ENCODE assay signal across 10 mouse cellular contexts in genomic region chr7:100879595-100879994, GRCm38 (mm10). TPM values are rescaled to one million over a fixed set of nuclear protein-coding genes. Genes with fewer than 3 reads are reported as not detected.
DNase-seq lines count a peak whose midpoint lies in the region; ATAC-seq and TF ChIP-seq lines count a peak whose summit lies in the region.
"Had no signal": no experiment of that assay in that cellular context is flagged by ENCODE, and none has a peak within 500 bp of the region (broad histone marks: within the 10 kb centered on the region; RNA-seq: fewer than 3 reads in every experiment).

No protein-coding gene starts in this region.

- 12% methylated on average over 20 of the region's 20 CpGs for WGBS in forebrain, embryonic 14.5 days
- WGBS in intestine, embryonic 16.5 days: 26% methylated on average over 20 of the region's 20 CpGs
- WGBS in olfactory bulb, adult 2 months: 27% methylated on average over 20 of the region's 20 CpGs

- H3K27ac ChIP-seq in left cerebral cortex, adult 2 months: no peak overlapping the region
- no peak overlapping the region for H3K27ac ChIP-seq in forebrain, embryonic 14.5 days (ENCODE audit: low read depth, low read length)
- H3K27ac ChIP-seq in intestine, embryonic 16.5 days (ENCODE audit: low read length): no peak overlapping the region
- H3K27ac ChIP-seq in olfactory bulb, adult 2 months (ENCODE audit: insufficient read depth, low read depth, low read length): no peak overlapping the region
- H3K27ac ChIP-seq: embryonic facial prominence, embryonic 13.5 days had no signal

- peaks cover 83% of the 10 kb centered on the region for H3K36me3 ChIP-seq in forebrain, embryonic 14.5 days (ENCODE audit: control insufficient read depth, insufficient read depth, low read length)
- peaks cover 36% of the 10 kb centered on the region for H3K36me3 ChIP-seq in intestine, embryonic 16.5 days (ENCODE audit: control insufficient read depth, insufficient read depth, low read length)

- intact Hi-C loops in left cerebral cortex, adult 2 months (cut with DNase I): no loop called here

- peak; percentile 58 for TF ChIP-seq CTCF in left cerebral cortex, adult 2 months (IDR thresholded peaks at IDR 0.05)
- peak; percentile 19; the same call in 1 of the 2 replicates for TF ChIP-seq CTCF in olfactory bulb, adult 2 months (IDR thresholded peaks at IDR 0.05; ENCODE audit: insufficient read depth, low read depth, low read length)

- DNase-seq in left cerebral cortex, adult 2 months (ENCODE audit: extremely low spot score in 1 of 2, low spot score in 2 of 2): peak; percentile 45 to 55
- no peak for DNase-seq in left cerebral cortex, adult 8-10 months (ENCODE audit: low spot score in 2 of 2)
- DNase-seq in adrenal gland, postnatal 36 days: peak; percentile 69 to 82
- peak; percentile 50 for DNase-seq in forebrain, embryonic 14.5 days (ENCODE audit: low spot score)
- peak; percentile 62 to 72 for DNase-seq in lung, adult 18-20 months
- DNase-seq in urinary bladder, adult 2 months (ENCODE audit: low spot score): peak; percentile 50

- H3K27me3 ChIP-seq in forebrain, embryonic 14.5 days (replicated peaks; ENCODE audit: control insufficient read depth, insufficient read depth, low read length): no peaks in the 10 kb centered on the region
- H3K27me3 ChIP-seq in intestine, embryonic 16.5 days (replicated peaks; ENCODE audit: control insufficient read depth, insufficient read depth, low read length): no peaks in the 10 kb centered on the region
- H3K27me3 ChIP-seq: embryonic facial prominence, embryonic 13.5 days had no signal

- H3K9ac ChIP-seq in forebrain, embryonic 14.5 days (ENCODE audit: low read length): no peak overlapping the region
- no peak overlapping the region for H3K9ac ChIP-seq in intestine, embryonic 16.5 days (ENCODE audit: low read depth, low read length)
- H3K9ac ChIP-seq: embryonic facial prominence, embryonic 13.5 days had no signal

- no peaks in the 10 kb centered on the region for H3K4me1 ChIP-seq in forebrain, embryonic 14.5 days (ENCODE audit: control insufficient read depth, insufficient read depth, low read length)
- peaks cover 7% of the 10 kb centered on the region for H3K4me1 ChIP-seq in intestine, embryonic 16.5 days (ENCODE audit: control insufficient read depth, insufficient read depth, low read length)
- peaks cover 16% of the 10 kb centered on the region for H3K4me1 ChIP-seq in olfactory bulb, adult 2 months (ENCODE audit: control insufficient read depth, insufficient read depth, low read length)
- H3K4me1 ChIP-seq: embryonic facial prominence, embryonic 13.5 days had no signal

- H3K4me2 ChIP-seq in forebrain, embryonic 14.5 days (ENCODE audit: low read length): no peak overlapping the region
- peak overlapping the region; percentile 41; the same call in 1 of the 2 replicates for H3K4me2 ChIP-seq in intestine, embryonic 16.5 days (ENCODE audit: low read depth, low read length)
- H3K4me2 ChIP-seq: embryonic facial prominence, embryonic 13.5 days had no signal

- no peak for TF ChIP-seq POLR2A in olfactory bulb, adult 2 months (IDR thresholded peaks at IDR 0.05; ENCODE audit: insufficient read depth, low read depth, low read length)

- H3K4me3 ChIP-seq in left cerebral cortex, adult 2 months: no peak overlapping the region
- no peak overlapping the region for H3K4me3 ChIP-seq in forebrain, embryonic 14.5 days (ENCODE audit: low read depth, low read length)
- peak overlapping the region; percentile 14; the same call in 1 of the 2 replicates for H3K4me3 ChIP-seq in intestine, embryonic 16.5 days (ENCODE audit: low read length)
- no peak overlapping the region for H3K4me3 ChIP-seq in olfactory bulb, adult 2 months (ENCODE audit: insufficient read depth, low read depth, low read length)
- H3K4me3 ChIP-seq: embryonic facial prominence, embryonic 13.5 days had no signal

- ATAC-seq in forebrain, embryonic 14.5 days: 0 out of 2 replicates have a peak, but pooled peaks have one; percentile 5
- ATAC-seq in intestine, embryonic 16.5 days: peak; percentile 33; the same call in 1 of the 2 replicates

- no peaks in the 10 kb centered on the region for H3K9me3 ChIP-seq in forebrain, embryonic 14.5 days (replicated peaks; ENCODE audit: control insufficient read depth, low read length)
- H3K9me3 ChIP-seq in intestine, embryonic 16.5 days (ENCODE audit: control insufficient read depth, low read length): no peaks in the 10 kb centered on the region
- H3K9me3 ChIP-seq: embryonic facial prominence, embryonic 13.5 days had no signal

RNA-seq across cellular contexts. Expression of gene Relt, which starts 16.3 kb away (rescaled TPM):
- 10 to 100 TPM; 14.1 to 18.6 TPM for total RNA-seq in left cerebral cortex, adult 2 months (2021)
- 10 to 100 TPM; 16.7 to 18.9 (median 17.8) TPM for total RNA-seq in left cerebral cortex, adult 8-10 months (2022)
- 1 to 10 TPM; 1.6 to 4.2 TPM for total RNA-seq in adrenal gland, postnatal 36 days (2021)
- 2.6 TPM in 2 replicates for polyA plus RNA-seq in forebrain, embryonic 14.5 days (2014; fragmentation: Nextera tagmentation; extraction: Ambion mirVana)
- polyA plus RNA-seq in intestine, embryonic 16.5 days (2015; fragmentation: Nextera tagmentation; extraction: Ambion mirVana): 2.4 and 3.8 TPM in 2 replicates
- polyA plus RNA-seq in olfactory bulb, adult 2 months (2012; ENCODE audit: insufficient read depth, insufficient read length, low replicate concordance, missing spikeins): not detected in 2 replicates
- polyA plus RNA-seq in urinary bladder, adult 2 months (2012; rRNA removed): 2.2 TPM in 2 replicates

RNA-seq across cellular contexts. Expression of gene Arhgef17, which starts 52.3 kb away (rescaled TPM):
- total RNA-seq in left cerebral cortex, adult 2 months (2021): 100 to 1,000 TPM; 134 to 142 TPM
- total RNA-seq in left cerebral cortex, adult 8-10 months (2022): 100 to 1,000 TPM; 138 to 145 (median 141) TPM
- 10 to 100 TPM; 63.3 to 69.0 TPM for total RNA-seq in adrenal gland, postnatal 36 days (2021)
- 8.0 and 8.8 TPM in 2 replicates for polyA plus RNA-seq in forebrain, embryonic 14.5 days (2014; fragmentation: Nextera tagmentation; extraction: Ambion mirVana)
- 4.1 and 4.6 TPM in 2 replicates for polyA plus RNA-seq in intestine, embryonic 16.5 days (2015; fragmentation: Nextera tagmentation; extraction: Ambion mirVana)
- polyA plus RNA-seq in olfactory bulb, adult 2 months (2012; ENCODE audit: insufficient read depth, insufficient read length, low replicate concordance, missing spikeins): not detected in 2 replicates
- polyA plus RNA-seq in urinary bladder, adult 2 months (2012; rRNA removed): 17.1 and 30.1 TPM in 2 replicates
- total RNA-seq: neutrophil, adult 5-6 weeks had no signal

Comparison
In these comparisons a context has a peak if more than half of its experiments do, and no peak if none do; other contexts are left out.
1. DNase-seq: peak in left cerebral cortex, adult 2 months (2 of 2), adrenal gland, postnatal 36 days (2 of 2), forebrain, embryonic 14.5 days (single experiment), lung, adult 18-20 months (2 of 2) and urinary bladder, adult 2 months (single experiment); none in left cerebral cortex, adult 8-10 months (0 of 2).